Mouse (Mus musculus): ENCODE results near the gene Zcchc8. TPM values are rescaled to one million over a fixed set of nuclear protein-coding genes. Genes with fewer than 3 reads are reported as not detected.

The Zcchc8 gene
- polyA plus RNA-seq, 1 experiment, result not detected

DNA sequence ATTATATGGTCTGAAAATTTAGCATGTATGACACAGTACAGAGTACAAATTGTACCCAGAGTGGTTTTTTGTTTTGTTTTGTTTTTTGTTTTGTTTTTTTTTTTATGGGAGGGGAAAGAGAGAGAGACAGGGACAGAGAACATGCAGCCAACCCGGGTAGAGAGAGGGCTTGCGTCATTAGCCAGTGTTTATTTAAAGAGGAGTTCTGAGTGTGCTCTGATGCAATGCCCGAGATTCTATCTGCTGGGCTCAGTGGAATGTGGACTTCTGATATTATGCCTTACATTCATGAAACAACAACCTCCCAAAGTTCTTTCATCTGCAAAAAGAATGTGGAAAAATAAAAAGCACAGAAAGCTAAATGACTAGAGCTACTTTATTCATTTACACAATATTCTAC lies 45.7 kb downstream of the Zcchc8 start:
- no peak for TF ChIP-seq POLR2A (IDR thresholded peaks at IDR 0.05; ENCODE audit: insufficient read depth, low read depth, low read length)
- no peak for TF ChIP-seq CTCF (IDR thresholded peaks at IDR 0.05; ENCODE audit: insufficient read depth, low read depth, low read length)
- no peak overlapping the region for H3K27ac ChIP-seq (ENCODE audit: insufficient read depth, low read depth, low read length)
- H3K4me3 ChIP-seq (ENCODE audit: insufficient read depth, low read depth, low read length), result no peak overlapping the region
- H3K4me1 ChIP-seq (ENCODE audit: control insufficient read depth, insufficient read depth, low read length), result peaks cover 17% of the 10 kb centered on the region; the same call in 1 of the 2 replicates
- WGBS, result under 1% methylated on average over 3 of the region's 3 CpGs

DNA sequence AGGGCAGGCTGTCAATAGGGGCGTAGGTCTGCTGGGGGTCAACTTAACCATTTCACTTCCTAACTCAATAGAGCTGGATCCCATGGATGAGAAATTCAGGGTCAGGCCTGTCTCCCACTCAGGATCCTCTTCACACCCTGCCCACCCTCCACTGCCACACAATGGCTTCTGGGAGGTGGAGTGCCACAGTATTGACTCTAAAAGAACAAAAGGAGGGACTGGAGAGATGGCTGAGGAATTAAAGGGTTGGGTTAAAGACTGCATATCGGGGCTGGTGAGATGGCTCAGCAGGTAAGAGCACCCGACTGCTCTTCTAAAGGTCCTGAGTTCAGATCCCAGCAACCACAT lies 49.5 kb downstream of the Zcchc8 start:
- 76% methylated on average over 3 of the region's 3 CpGs for WGBS
- 0 out of 2 replicates have a peak overlapping the region, but pooled peaks have one; percentile 7 for H3K27ac ChIP-seq (ENCODE audit: insufficient read depth, low read depth, low read length)
- peaks cover 29% of the 10 kb centered on the region for H3K4me1 ChIP-seq (ENCODE audit: control insufficient read depth, insufficient read depth, low read length)
- H3K4me3 ChIP-seq (ENCODE audit: insufficient read depth, low read depth, low read length), result no peak overlapping the region
- no peak for TF ChIP-seq POLR2A (IDR thresholded peaks at IDR 0.05; ENCODE audit: insufficient read depth, low read depth, low read length)
- TF ChIP-seq CTCF (IDR thresholded peaks at IDR 0.05; ENCODE audit: insufficient read depth, low read depth, low read length), result no peak

DNA sequence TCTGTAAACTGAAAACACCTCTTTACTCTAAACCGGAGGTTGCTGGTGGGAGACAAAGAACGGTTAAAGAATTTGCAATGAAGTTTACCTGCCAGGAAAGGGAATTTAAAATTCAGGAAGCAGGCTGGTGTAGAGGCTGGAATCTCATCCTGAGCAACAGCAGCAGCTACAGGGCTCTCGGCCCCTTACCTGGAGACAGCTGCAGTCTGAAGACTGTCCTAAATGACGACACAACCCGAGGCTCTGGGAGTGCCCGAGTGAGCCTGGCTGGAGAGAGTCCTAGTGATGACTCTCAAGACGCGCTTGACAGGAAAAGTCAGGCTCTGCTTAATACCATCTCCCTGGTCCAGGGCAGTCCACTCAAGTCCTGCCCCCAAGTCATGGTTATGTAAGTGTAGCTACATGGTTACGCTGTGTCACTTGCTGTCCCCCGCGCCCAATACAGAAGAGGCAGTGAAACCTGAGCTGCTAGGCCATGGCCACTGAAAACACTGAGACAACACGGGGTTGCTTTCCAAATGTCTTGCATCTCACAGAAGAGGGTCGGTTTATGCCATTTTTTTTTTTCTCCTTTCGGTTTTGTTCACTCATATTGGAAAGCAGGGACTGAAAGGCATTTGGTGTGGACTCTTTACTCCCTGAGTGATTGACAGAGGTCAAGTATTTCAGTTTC lies 50.0 kb downstream of the Zcchc8 start:
- peaks cover 26% of the 10 kb centered on the region for H3K4me1 ChIP-seq (ENCODE audit: control insufficient read depth, insufficient read depth, low read length)
- WGBS, result 59% methylated on average over 14 of the region's 14 CpGs
- H3K27ac ChIP-seq (ENCODE audit: insufficient read depth, low read depth, low read length), result 0 out of 2 replicates have a peak overlapping the region, but pooled peaks have one; percentile 7
- no peak overlapping the region for H3K4me3 ChIP-seq (ENCODE audit: insufficient read depth, low read depth, low read length)
- TF ChIP-seq CTCF (IDR thresholded peaks at IDR 0.05; ENCODE audit: insufficient read depth, low read depth, low read length), result no peak
- no peak for TF ChIP-seq POLR2A (IDR thresholded peaks at IDR 0.05; ENCODE audit: insufficient read depth, low read depth, low read length)

DNA sequence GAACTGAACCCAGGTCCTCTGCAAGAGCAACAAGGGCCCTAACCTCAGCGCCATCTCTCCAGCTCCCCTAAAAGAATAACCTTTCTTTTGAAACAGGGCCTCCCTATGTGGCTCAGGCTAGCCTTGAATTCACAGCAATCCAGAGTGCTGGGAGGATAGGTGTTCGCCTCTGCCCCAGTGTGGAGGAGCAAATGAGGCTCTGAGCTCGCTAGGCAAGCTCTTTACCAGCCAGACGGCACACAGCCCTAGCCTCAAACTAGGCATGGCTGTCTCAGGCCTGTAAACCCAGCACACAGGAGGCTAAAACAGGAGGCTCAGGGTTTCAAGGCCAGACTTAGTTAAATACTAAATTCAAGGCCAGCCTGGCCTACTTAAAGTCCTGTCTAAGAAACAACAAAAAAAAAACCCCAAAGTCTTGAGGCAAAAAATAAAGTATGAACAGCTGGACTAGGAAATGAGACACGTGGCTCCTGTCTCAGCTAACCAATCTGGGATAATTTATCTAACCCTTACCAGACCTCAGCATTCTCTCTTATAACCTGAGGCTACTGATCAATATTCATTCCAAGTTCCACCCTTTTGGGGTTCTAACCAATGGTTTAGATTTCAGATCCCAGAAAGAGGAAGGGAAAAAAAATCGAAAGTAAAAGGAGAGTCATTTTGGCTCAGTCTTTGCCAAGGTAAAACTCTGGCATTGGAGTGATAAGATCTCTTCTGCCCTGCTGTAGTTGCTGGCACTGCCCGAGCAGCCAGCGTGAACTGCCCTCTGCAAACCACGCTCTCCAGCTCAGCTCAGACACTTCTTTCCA lies 50.7 kb downstream of the Zcchc8 start:
- Histone ChIP-seq H3K4me1 (ENCODE audit: control insufficient read depth, insufficient read depth, low read length) (peaks cover 26% of the 10 kb centered on the region), H3K4me3 (ENCODE audit: insufficient read depth, low read depth, low read length) (no peak overlapping the region), H3K27ac (ENCODE audit: insufficient read depth, low read depth, low read length) (no peak overlapping the region)
- TF ChIP-seq POLR2A (IDR thresholded peaks at IDR 0.05; ENCODE audit: insufficient read depth, low read depth, low read length) (no peak), CTCF (IDR thresholded peaks at IDR 0.05; ENCODE audit: insufficient read depth, low read depth, low read length) (no peak)
- WGBS, result 75% methylated on average over 9 of the region's 9 CpGs

DNA sequence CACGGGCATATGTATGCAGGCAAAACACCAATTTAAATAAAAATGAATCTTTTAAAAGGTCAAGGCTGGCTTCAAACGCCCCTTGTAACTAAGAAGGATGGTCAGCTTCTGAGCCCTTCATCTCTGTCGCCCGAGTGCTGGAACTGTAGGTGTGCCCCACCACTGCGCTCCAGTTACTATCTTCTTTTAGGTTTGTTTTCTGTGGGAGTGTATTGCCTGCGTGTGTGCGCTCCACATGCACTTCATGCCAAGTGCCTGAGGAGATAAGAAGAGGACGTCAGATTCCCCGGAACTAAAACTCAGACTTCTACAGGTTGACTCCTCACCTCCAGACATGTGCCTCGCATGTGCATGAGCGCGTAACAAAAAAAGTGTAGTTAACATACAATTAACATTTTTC lies 53.0 kb downstream of the Zcchc8 start:
- Histone ChIP-seq H3K27ac (ENCODE audit: insufficient read depth, low read depth, low read length) (no peak overlapping the region), H3K4me1 (ENCODE audit: control insufficient read depth, insufficient read depth, low read length) (peaks cover 26% of the 10 kb centered on the region), H3K4me3 (ENCODE audit: insufficient read depth, low read depth, low read length) (no peak overlapping the region)
- TF ChIP-seq CTCF (IDR thresholded peaks at IDR 0.05; ENCODE audit: insufficient read depth, low read depth, low read length), result no peak
- no peak for TF ChIP-seq POLR2A (IDR thresholded peaks at IDR 0.05; ENCODE audit: insufficient read depth, low read depth, low read length)
- WGBS, result 69% methylated on average over 12 of the region's 12 CpGs

DNA sequence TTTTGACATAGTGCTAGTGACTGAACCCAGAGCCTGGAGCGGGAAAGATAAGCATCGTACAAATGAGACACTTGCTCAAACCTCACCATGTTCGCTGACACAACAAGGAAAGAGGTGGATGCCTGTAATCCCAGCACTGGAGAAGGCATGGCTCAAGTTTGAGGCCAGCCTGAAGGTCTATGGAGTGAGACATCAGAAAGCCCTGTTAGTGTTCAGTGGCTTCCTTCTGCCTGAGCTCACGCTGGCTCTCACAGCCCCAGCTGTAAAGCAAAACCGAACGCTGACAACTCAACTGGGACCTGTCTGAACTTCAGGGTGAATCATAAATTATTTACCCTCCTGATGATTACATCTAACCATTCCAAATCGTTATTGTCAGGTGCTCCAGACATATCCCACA lies 54.9 kb downstream of the Zcchc8 start:
- H3K27ac ChIP-seq (ENCODE audit: insufficient read depth, low read depth, low read length), result no peak overlapping the region
- TF ChIP-seq POLR2A (IDR thresholded peaks at IDR 0.05; ENCODE audit: insufficient read depth, low read depth, low read length), result no peak
- TF ChIP-seq CTCF (IDR thresholded peaks at IDR 0.05; ENCODE audit: insufficient read depth, low read depth, low read length), result no peak
- no peak overlapping the region for H3K4me3 ChIP-seq (ENCODE audit: insufficient read depth, low read depth, low read length)
- WGBS, result 85% methylated on average over 7 of the region's 7 CpGs
- H3K4me1 ChIP-seq (ENCODE audit: control insufficient read depth, insufficient read depth, low read length), result peaks cover 30% of the 10 kb centered on the region

DNA sequence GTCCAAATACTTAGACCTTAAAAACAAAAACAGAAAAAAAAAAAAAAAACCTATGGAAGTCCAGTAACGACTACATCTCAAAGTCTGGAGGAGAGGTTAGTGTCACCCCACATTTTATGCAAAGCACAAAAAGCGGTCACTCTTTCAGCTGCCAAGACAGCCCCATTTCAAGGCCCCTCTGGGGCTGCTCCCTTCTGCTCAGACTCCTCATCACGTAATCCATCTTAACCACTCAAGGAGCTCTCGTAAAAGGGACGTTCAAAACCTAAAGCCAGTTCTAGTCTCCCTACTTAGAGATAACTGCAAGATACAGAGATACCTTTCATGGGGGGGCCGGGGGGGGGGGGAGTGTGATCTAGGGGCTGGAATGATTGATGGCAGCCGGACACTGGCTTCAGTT lies 56.6 kb downstream of the Zcchc8 start:
- WGBS, result 81% methylated on average over 7 of the region's 7 CpGs
- no peak overlapping the region for H3K4me3 ChIP-seq (ENCODE audit: insufficient read depth, low read depth, low read length)
- no peak overlapping the region for H3K27ac ChIP-seq (ENCODE audit: insufficient read depth, low read depth, low read length)
- no peak for TF ChIP-seq POLR2A (IDR thresholded peaks at IDR 0.05; ENCODE audit: insufficient read depth, low read depth, low read length)
- peaks cover 26% of the 10 kb centered on the region for H3K4me1 ChIP-seq (ENCODE audit: control insufficient read depth, insufficient read depth, low read length)

DNA sequence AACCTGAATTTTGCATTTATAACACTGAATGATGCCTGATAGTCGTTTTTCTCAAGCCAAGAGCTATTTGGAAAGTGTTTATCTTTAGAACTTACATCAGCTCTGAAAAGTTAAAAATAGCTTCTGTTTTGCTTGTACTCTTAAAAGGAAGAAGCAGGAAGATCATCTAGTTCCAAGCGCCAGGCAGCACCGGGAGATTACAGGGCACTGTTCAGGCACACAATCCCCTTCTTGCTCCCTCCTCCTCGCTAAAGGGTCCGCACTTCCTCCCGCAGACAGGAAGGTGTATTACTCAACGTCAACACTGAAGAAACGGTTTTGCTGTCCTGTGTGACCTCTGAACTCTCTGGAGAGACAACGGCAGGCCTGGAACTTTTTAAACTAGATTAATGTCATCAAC lies 58.8 kb downstream of the Zcchc8 start:
- 18% methylated on average over 9 of the region's 9 CpGs for WGBS
- Histone ChIP-seq H3K4me1 (ENCODE audit: control insufficient read depth, insufficient read depth, low read length) (peaks cover 23% of the 10 kb centered on the region), H3K4me3 (ENCODE audit: insufficient read depth, low read depth, low read length) (no peak overlapping the region), H3K27ac (ENCODE audit: insufficient read depth, low read depth, low read length) (peak overlapping the region; percentile 96)
- TF ChIP-seq POLR2A (IDR thresholded peaks at IDR 0.05; ENCODE audit: insufficient read depth, low read depth, low read length) (no peak), CTCF (IDR thresholded peaks at IDR 0.05; ENCODE audit: insufficient read depth, low read depth, low read length) (no peak)

DNA sequence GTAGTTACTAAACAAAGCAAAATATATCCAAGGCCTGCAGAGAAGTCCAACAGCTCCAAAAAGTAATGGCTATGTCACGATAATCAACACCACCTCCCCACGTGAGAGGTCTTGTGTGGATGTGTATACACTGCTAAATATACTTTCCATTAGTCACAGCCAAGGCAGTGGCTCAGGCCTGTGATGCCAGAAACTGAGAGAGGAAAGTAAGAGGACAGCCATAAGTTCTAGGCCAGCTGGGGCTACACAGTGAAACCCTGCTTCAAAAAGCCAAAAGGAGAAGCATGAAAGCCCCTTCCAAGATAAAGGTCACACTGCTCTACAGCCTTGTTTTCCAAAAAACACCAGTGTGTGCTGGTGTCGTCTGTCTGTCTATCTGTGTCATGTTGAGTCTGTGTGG lies 59.3 kb downstream of the Zcchc8 start:
- H3K4me3 ChIP-seq (ENCODE audit: insufficient read depth, low read depth, low read length), result no peak overlapping the region
- H3K4me1 ChIP-seq (ENCODE audit: control insufficient read depth, insufficient read depth, low read length), result peaks cover 23% of the 10 kb centered on the region
- 30% methylated on average over 3 of the region's 3 CpGs for WGBS
- H3K27ac ChIP-seq (ENCODE audit: insufficient read depth, low read depth, low read length), result peak overlapping the region; percentile 96
- TF ChIP-seq CTCF (IDR thresholded peaks at IDR 0.05; ENCODE audit: insufficient read depth, low read depth, low read length), result no peak
- TF ChIP-seq POLR2A (IDR thresholded peaks at IDR 0.05; ENCODE audit: insufficient read depth, low read depth, low read length), result no peak
